Mouse (Mus musculus): ENCODE results near the gene Rarg. TPM values are rescaled to one million over a fixed set of nuclear protein-coding genes. Genes with fewer than 3 reads are reported as not detected.

Rarg gene
- polyA plus RNA-seq, 1 experiment from 2014 or later: 38.5 TPM

DNA sequence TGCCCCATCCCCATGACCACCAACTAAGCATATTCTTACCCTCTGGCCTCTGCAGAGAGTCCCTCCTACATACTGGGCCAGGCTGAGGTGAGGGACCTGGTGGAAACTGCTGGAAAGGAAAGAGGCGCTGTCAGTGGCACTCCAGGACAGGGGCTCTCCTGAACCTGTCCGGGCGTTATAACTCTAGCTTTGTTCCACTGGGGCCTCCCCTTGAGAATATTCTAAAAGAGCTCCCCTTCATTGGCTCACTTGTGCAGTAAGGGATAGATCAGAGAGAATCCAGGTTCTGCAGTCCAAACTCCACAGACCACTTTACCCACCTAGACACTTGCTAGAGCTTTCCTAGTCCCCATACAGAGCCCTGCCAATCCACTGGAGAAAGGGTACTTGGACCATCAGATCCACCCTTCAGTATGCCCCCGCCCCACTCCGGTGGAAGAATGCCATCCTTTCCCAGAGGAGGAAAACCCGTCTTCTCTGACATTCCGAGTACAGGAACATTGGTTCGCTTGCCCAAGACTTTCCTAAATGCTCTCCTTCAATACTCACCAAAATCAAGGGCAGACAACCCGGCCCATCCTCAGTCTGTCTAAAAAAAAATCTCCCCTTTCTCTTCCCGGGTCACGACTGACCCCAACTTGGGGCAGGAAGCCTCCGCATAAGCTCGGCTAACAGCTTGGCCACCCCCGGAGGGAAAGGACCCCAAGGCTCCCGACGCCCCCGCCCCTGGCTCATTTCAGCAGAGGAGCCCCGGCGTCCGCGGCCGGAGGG, 701 bp downstream of the Rarg start:
- no peak for TF ChIP-seq CTCF (IDR thresholded peaks at IDR 0.05; ENCODE audit: low read depth)
- Histone ChIP-seq H3K4me1 (ENCODE audit: insufficient read depth) (peaks cover 26% of the 10 kb centered on the region), H3K9me3 (ENCODE audit: low read depth, low read length) (no peaks in the 10 kb centered on the region), H3K4me3 (ENCODE audit: low read depth, low read length) (peak overlapping the region; percentile 71), H3K27ac (ENCODE audit: low read depth) (peak overlapping the region; percentile 93), H3K36me3 (ENCODE audit: insufficient read depth) (peaks cover 14% of the 10 kb centered on the region; the same call in 1 of the 2 replicates), H3K4me2 (peak overlapping the region; percentile 88), H3K27me3 (ENCODE audit: insufficient read depth, low read length) (no peaks in the 10 kb centered on the region), H3K9ac (peak overlapping the region; percentile 83)
- DNase-seq (no peak), ATAC-seq (ENCODE audit: insufficient read depth) (no peak)
- 6% methylated on average over 22 of the region's 22 CpGs for WGBS

DNA sequence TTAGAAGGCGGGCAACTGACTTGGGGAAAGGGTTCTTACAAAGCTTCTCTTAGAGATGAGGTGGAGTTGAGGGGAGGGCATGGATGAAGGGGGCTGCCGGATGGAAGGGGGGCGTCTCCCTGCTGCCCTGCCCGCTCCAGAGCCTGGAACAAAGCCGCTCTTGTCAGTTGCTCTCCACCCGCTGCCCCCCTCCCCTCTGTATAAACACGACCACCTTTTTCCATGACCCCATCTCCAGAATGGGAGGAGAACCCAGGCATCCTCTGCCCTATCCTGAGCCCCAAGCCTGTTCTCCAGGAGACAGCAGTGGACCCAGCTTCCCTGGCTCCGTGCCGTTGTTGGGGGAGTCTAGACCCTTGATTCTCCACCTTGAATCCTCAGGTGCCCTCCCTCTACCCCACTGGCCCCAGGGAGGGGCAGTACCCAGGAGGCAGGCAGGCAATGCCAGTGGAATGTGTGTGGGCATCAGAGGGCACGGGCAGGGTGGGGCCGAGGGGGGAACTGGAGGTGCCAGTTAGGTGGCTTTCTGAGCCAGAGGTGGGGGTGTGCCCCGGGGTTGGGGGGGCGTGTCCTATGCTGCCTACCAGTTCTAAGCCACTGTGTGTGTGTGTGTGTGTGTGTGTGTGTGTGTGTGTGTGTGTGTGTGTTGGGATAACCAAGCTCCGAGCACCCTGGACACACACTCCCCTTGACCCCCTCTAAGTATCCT, 1.6 kb downstream of the Rarg start:
- Histone ChIP-seq H3K4me1 (ENCODE audit: insufficient read depth) (peaks cover 29% of the 10 kb centered on the region), H3K27ac (ENCODE audit: low read depth) (peak overlapping the region; percentile 93), H3K27me3 (ENCODE audit: insufficient read depth, low read length) (no peaks in the 10 kb centered on the region), H3K9me3 (ENCODE audit: low read depth, low read length) (no peaks in the 10 kb centered on the region), H3K36me3 (ENCODE audit: insufficient read depth) (peaks cover 20% of the 10 kb centered on the region; the same call in 1 of the 2 replicates), H3K4me3 (ENCODE audit: low read depth, low read length) (peak overlapping the region; percentile 71), H3K9ac (peak overlapping the region; percentile 1; the same call in 1 of the 2 replicates), H3K4me2 (peak overlapping the region; percentile 88)
- no peak for TF ChIP-seq CTCF (IDR thresholded peaks at IDR 0.05; ENCODE audit: low read depth)
- peak; percentile 32 for DNase-seq
- WGBS: 47% methylated on average over 14 of the region's 14 CpGs
- ATAC-seq (ENCODE audit: insufficient read depth): no peak

DNA sequence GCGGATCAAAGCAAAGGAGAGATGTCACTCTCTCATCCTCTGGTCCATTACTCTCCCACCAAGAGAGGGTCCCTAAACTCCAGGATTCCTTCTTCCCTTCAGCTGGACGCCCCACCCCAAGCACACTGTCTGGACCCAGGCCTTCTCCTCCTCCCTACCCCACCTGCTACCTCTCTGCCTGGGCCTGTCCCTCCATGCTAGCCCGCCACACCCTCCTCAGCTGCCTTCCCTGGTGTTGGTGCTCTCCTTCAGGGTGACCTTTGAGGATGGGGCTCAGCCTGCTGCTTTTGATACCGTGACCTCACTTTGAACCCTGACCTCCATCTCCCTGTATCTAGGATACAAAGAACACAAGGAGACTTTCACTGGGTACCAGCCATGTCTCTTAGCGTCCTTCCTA, 6.8 kb downstream of the Rarg start:
- H3K4me2 ChIP-seq: peak overlapping the region; percentile 81; the same call in 1 of the 2 replicates
- no peak for DNase-seq
- TF ChIP-seq CTCF (IDR thresholded peaks at IDR 0.05; ENCODE audit: low read depth): no peak
- H3K36me3 ChIP-seq (ENCODE audit: insufficient read depth): peaks cover 29% of the 10 kb centered on the region; the same call in 1 of the 2 replicates
- no peak for ATAC-seq (ENCODE audit: insufficient read depth)
- H3K4me1 ChIP-seq (ENCODE audit: insufficient read depth): peaks cover 26% of the 10 kb centered on the region
- no peak overlapping the region for H3K4me3 ChIP-seq (ENCODE audit: low read depth, low read length)
- no peak overlapping the region for H3K9ac ChIP-seq
- no peaks in the 10 kb centered on the region for H3K9me3 ChIP-seq (ENCODE audit: low read depth, low read length)
- peak overlapping the region; percentile 99; the same call in 1 of the 2 replicates for H3K27ac ChIP-seq (ENCODE audit: low read depth)
- 55% methylated on average over 5 of the region's 5 CpGs for WGBS
- no peaks in the 10 kb centered on the region for H3K27me3 ChIP-seq (ENCODE audit: insufficient read depth, low read length)

DNA sequence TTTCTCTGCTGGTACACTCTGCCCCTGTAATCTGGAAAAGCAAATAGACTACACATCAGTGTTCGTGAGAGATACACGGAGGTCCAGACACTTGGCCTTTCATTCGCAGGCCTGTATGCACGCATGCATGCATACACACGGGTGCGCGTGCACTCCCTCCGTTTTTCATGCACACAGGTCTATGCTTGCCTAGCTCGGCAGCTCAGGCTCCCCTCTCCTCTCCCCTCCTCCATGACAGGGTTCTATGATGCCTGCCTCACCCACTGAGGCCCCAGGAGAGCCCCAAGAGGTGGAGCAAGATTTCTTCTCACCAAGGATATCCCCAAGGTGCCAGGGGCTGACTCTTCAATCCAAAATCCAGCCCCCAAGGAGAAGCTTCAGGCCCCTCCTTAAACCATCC, 7.3 kb downstream of the Rarg start:
- H3K9me3 ChIP-seq (ENCODE audit: low read depth, low read length): no peaks in the 10 kb centered on the region
- H3K4me2 ChIP-seq: peak overlapping the region; percentile 81
- WGBS: 36% methylated on average over 9 of the region's 9 CpGs
- peak overlapping the region; percentile 99 for H3K27ac ChIP-seq (ENCODE audit: low read depth)
- peak overlapping the region; percentile 19; the same call in 1 of the 2 replicates for H3K4me3 ChIP-seq (ENCODE audit: low read depth, low read length)
- H3K4me1 ChIP-seq (ENCODE audit: insufficient read depth): peaks cover 25% of the 10 kb centered on the region
- peaks cover 29% of the 10 kb centered on the region; the same call in 1 of the 2 replicates for H3K36me3 ChIP-seq (ENCODE audit: insufficient read depth)
- ATAC-seq (ENCODE audit: insufficient read depth): no peak
- DNase-seq: peak; percentile 21
- peak overlapping the region; percentile 33 for H3K9ac ChIP-seq
- no peak for TF ChIP-seq CTCF (IDR thresholded peaks at IDR 0.05; ENCODE audit: low read depth)
- H3K27me3 ChIP-seq (ENCODE audit: insufficient read depth, low read length): no peaks in the 10 kb centered on the region

DNA sequence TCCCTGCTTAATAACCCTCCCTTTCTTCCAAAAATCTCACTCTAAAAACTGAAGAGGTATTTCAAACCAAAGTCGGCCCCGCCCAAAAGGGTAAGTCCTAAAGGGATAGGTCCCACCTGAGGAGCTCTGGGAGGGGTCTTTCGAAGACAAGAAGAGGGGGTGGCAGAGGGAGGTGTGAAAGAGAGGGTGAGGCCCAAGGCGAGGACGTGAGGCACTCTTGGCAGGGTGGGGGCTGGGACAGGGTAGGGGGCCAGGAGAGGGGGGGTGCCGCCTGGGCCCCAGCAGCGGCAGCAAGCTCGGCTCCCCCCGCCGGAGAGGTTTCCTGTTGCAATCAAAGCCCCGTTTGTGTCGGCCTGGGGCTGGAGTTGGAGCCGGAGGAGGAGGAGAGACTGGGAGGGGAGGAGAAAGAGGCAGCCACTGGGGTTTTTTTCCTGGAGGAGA, 8.0 kb downstream of the Rarg start:
- no peak for TF ChIP-seq CTCF (IDR thresholded peaks at IDR 0.05; ENCODE audit: low read depth)
- ATAC-seq (ENCODE audit: insufficient read depth) (no peak), DNase-seq (peak; percentile 81)
- peak overlapping the region; percentile 99 for H3K27ac ChIP-seq (ENCODE audit: low read depth)
- H3K4me2 ChIP-seq: peak overlapping the region; percentile 81
- H3K9me3 ChIP-seq (ENCODE audit: low read depth, low read length): no peaks in the 10 kb centered on the region
- peaks cover 29% of the 10 kb centered on the region; the same call in 1 of the 2 replicates for H3K36me3 ChIP-seq (ENCODE audit: insufficient read depth)
- peak overlapping the region; percentile 33 for H3K9ac ChIP-seq
- no peaks in the 10 kb centered on the region for H3K27me3 ChIP-seq (ENCODE audit: insufficient read depth, low read length)
- peaks cover 24% of the 10 kb centered on the region for H3K4me1 ChIP-seq (ENCODE audit: insufficient read depth)
- WGBS: 3% methylated on average over 10 of the region's 13 CpGs
- H3K4me3 ChIP-seq (ENCODE audit: low read depth, low read length): peak overlapping the region; percentile 19

DNA sequence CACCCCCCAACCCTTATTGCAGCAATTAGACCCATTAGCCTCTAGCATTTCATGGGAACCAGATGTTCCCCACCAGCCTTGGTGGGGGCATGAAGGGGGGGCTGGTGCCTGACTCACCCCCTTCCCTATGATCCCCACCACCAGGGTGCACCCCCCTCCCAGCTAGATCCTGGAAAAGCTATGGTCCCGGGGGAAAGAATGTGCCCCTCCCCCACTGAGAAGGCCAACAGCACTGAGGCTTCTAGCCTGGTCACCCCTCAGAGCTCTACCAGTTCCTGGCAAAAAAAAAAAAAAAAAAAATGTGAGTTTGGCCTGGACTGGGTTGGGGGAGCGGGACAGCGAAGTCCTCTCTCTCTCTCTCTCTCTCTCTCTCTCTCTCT, 8.5 kb downstream of the Rarg start:
- 5% methylated on average over 3 of the region's 3 CpGs for WGBS
- peak overlapping the region; percentile 99 for H3K27ac ChIP-seq (ENCODE audit: low read depth)
- H3K4me2 ChIP-seq: peak overlapping the region; percentile 81
- peaks cover 29% of the 10 kb centered on the region; the same call in 1 of the 2 replicates for H3K36me3 ChIP-seq (ENCODE audit: insufficient read depth)
- no peaks in the 10 kb centered on the region for H3K27me3 ChIP-seq (ENCODE audit: insufficient read depth, low read length)
- peaks cover 29% of the 10 kb centered on the region for H3K4me1 ChIP-seq (ENCODE audit: insufficient read depth)
- ATAC-seq (ENCODE audit: insufficient read depth) (no peak), DNase-seq (peak; percentile 73)
- TF ChIP-seq CTCF (IDR thresholded peaks at IDR 0.05; ENCODE audit: low read depth): no peak
- H3K9ac ChIP-seq: no peak overlapping the region
- no peaks in the 10 kb centered on the region for H3K9me3 ChIP-seq (ENCODE audit: low read depth, low read length)
- H3K4me3 ChIP-seq (ENCODE audit: low read depth, low read length): peak overlapping the region; percentile 51; the same call in 1 of the 2 replicates
